Mouse (Mus musculus) embryonic stem cell, embryonic (primary cell): ENCODE data around the gene Slc6a6.

Experiments used
- CTCF ChIA-PET, 4 experiments: fragments of 300-600 bp in 2 of 4; fragments of 350-600 bp in 2 of 4; sonication (Branson Sonifier 250); formaldehyde crosslinking; loops; one replicate each; lab custom pipeline; 2022; ENCODE audit warnings: inconsistent platforms in 2 of 4; lab: Charles Lee
- POLR2A ChIA-PET, 4 experiments: fragments of 300-600 bp in 2 of 4; fragments of 350-600 bp in 2 of 4; sonication (Branson Sonifier 250); formaldehyde crosslinking; loops; one replicate each; lab custom pipeline; 2022; ENCODE audit warnings: antibody characterized with exemption in 4 of 4, inconsistent platforms in 1 of 4; lab: Charles Lee

Slc6a6 gene

DNA sequence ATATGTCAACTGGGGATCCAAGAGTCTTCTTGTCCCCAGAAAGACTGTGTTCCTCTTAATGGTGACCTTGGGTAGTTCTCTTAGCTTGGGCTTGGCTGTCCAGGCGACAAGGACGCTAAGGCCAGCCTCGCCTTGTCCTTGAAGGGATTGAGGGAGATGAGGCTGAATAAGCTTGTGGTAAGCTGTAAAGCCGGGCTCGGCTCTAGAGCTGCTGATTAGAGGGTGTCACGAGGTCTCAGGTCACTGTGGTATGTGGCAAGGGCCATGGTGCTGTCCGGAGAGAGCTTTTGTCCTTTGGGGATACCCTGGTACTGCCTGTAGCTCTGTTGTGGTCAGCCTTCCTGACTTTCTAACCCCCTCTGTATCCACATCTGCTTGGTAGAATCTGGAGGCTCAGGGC is 2.0 kb downstream of the Slc6a6 start:
- POLR2A ChIA-PET, result interaction anchor here in 3 of 4 experiments (0.5 to 5.1 kb wide), 25 partner anchors 9 to 1099 kb away, joined by 3 to 133 read pairs (median 10); no protein-coding TSS in a partner anchor
- CTCF ChIA-PET, result interaction anchor here in 2 of 4 experiments (0.5 to 1.4 kb wide), 3 partner anchors 8 to 44 kb away, joined by 3 read pairs; no protein-coding TSS in a partner anchor

DNA sequence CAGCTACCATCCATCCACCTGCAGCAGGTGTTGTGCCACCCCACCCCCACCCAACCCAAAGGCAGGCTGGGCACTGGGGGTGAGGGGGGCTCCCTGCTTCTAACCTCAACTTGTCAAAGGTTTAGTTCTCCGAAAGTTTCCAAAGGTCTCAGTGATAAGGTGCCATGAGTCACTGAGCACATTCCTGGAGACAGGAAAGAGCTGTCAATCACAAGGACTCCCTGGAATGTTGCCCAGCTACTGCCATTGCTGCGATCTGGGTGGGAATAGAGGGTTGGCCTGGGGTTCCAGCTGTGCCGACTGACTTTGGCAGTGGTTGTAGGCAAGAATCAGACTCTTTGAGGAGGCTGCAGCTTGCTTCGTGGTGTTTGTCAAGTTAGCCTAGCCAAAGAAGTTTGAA is 2.7 kb downstream of the Slc6a6 start:
- POLR2A ChIA-PET, result interaction anchor here in 3 of 4 experiments (0.7 to 5.1 kb wide), 31 partner anchors 8 to 1274 kb away, joined by 3 to 133 read pairs (median 6); no protein-coding TSS in a partner anchor
- CTCF ChIA-PET, result interaction anchor here in 3 of 4 experiments (0.5 to 1.4 kb wide), 4 partner anchors 7 to 114 kb away, joined by 3 to 6 read pairs (median 3); no protein-coding TSS in a partner anchor

DNA sequence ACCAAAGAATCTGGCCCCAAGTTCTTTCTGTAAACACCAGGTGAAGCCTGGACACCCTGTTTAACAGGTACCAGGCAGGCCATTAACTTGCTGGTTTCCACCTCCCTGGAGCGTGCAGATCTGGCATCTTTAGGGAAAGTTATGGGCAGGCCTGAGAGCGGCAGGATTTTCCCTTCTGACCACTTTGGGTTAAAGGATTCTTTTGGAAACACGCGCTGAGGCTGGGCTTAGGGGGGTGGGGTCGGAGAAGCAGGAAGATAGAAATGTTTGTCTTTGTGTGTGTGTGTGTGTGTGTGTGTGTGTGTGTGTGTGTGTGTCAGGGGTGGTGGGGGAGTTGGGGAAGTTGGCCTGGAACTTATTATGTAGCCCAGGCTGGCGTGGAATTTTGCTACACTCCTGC is 4.2 kb downstream of the Slc6a6 start:
- CTCF ChIA-PET, result no interaction called here
- POLR2A ChIA-PET, result interaction anchor here in 2 of 4 experiments (1.5 to 5.1 kb wide), 9 partner anchors 7 to 71 kb away, joined by 3 to 133 read pairs (median 44); no protein-coding TSS in a partner anchor

DNA sequence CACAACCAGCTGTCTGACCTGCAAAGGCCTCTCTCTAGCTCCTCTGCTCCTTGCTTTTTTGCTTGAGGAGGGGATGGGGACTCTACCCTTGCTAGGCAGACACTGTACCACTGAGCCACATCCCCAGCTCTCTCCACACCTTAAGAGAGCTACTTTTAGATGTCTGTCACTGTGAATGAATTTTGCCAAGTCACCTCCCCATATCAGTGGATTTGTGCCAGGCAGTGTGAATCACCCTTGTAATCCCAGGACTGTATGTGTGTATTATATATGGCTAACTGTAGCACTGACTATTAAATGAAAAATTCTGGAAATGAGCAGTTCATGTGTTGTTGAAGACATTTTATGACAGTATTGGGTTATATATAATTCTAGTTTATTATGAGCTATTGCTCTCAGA is 5.4 kb downstream of the Slc6a6 start:
- ChIA-PET CTCF (interaction anchor here in 1 of 4 experiments (1.5 kb wide), 1 partner anchor 21 kb away, joined by 8 read pairs; no protein-coding TSS in a partner anchor), POLR2A (interaction anchor here in 3 of 4 experiments (0.5 to 6.6 kb wide), 21 partner anchors 9 to 1016 kb away, joined by 3 to 91 read pairs (median 11); no protein-coding TSS in a partner anchor)

DNA sequence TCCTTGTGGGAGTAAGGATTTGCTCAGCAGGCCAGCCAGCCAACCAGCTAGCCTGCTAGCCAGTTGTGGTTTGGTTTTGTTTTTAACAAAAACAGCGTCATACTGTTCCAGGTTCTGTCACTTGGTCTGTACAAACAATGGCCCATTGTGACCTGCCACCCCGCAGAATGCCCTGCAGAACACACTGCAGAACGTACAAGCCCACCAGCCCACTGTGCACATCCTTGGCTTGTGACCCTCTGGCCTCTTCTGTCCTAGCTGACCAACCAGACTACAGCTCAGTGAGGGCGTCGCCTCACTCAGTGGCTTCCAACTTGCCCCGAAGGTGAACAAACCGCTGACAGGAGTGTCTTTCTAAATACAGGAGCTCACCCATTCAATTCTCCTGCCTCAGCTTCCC is 6.4 kb downstream of the Slc6a6 start:
- POLR2A ChIA-PET, result interaction anchor here (0.7 to 6.6 kb wide), 33 partner anchors 10 to 110 kb away, joined by 3 to 91 read pairs (median 4); no protein-coding TSS in a partner anchor
- CTCF ChIA-PET, result interaction anchor here in 1 of 4 experiments (1.1 to 1.5 kb wide), 2 partner anchors 16 to 20 kb away, joined by 3 to 8 read pairs; no protein-coding TSS in a partner anchor

DNA sequence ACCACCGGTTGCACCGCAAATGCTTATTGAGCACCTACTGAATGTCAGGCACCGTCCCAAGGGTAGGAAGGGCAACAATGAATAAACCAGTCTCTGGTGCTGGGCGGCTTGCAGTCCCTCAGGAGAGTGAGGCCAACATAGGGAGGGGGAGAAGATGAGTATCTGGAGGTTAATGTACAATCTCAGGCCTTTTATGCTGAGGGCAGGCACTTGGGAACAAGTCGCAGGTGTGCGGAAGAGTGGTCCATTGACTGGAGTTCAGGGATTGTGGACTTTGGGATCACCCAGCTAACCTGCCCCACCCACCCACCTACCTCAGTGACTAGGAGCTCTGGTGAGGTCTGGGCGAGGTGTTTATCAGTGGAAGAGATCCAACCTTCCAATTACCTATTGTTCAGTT is 6.8 kb downstream of the Slc6a6 start:
- POLR2A ChIA-PET, result interaction anchor here in 3 of 4 experiments (0.9 to 6.6 kb wide), 34 partner anchors 10 to 110 kb away, joined by 3 to 91 read pairs (median 4); no protein-coding TSS in a partner anchor

DNA sequence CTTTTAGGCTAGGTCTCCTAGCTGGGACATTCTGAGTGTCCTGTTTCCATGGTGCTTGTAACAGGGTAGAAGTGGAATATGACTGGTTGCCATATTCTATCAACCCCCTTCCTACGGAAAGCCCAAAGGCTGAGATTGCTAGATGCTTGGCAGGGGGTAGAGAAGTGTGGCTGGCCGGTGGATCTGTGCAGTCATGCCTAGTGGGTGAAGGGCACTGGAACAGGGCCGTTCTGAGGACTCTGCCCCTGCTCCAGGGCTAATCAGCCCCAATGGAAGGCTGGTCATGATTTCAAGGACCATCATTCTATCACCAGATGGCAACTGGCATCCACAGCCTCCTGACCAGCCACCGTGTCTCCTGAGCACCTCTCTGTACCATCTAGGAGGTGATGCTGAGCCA is 7.7 kb downstream of the Slc6a6 start:
- ChIA-PET POLR2A (interaction anchor here in 3 of 4 experiments (1.0 to 6.7 kb wide), 18 partner anchors 6 to 75 kb away, joined by 3 to 91 read pairs (median 8); partner anchors contain the start of gene Slc6a6 (in 1 of the 3)), CTCF (no interaction called here)

More for the DNA sequence above, 6.8 kb downstream of the Slc6a6 start:
- CTCF ChIA-PET, result interaction anchor here in 1 of 4 experiments (1.1 kb wide), 1 partner anchor 15 kb away, joined by 3 read pairs; no protein-coding TSS in a partner anchor

DNA sequence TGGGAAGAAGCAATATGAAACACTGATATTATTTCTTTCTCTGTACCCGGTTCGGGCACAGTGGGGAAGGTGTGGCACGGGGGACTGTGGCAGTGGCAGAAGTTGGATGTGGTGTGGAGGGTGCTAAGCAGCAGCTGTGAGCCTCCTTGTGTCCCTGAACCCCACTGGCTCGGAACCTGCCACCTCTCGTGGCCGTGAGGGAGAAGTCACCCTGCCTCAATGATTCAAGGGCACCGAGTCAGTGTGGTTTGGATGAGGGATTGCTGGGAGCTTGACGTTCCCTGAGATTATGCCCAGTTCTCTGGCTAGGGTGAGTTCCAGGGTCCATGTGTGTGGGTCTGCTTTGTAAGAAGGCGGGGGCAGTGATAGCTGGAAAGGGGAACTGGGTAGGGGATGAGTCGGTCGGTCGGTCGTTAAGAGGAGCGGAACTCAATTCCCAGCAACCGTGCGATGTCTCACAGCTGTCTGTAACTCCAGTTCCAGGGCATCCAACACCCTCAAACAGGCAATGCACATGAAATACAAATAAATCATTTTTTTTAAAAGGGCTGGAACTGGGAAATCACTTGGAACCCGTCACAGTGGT is 9.5 kb downstream of the Slc6a6 start:
- POLR2A ChIA-PET, result interaction anchor here in 3 of 4 experiments (0.6 to 6.7 kb wide), 17 partner anchors 8 to 167 kb away, joined by 3 to 91 read pairs (median 5); partner anchors contain the start of gene Slc6a6 (in 2 of the 3)
- CTCF ChIA-PET, result interaction anchor here in 2 of 4 experiments (0.6 kb wide), 2 partner anchors 7 to 11 kb away, joined by 3 read pairs; no protein-coding TSS in a partner anchor

DNA sequence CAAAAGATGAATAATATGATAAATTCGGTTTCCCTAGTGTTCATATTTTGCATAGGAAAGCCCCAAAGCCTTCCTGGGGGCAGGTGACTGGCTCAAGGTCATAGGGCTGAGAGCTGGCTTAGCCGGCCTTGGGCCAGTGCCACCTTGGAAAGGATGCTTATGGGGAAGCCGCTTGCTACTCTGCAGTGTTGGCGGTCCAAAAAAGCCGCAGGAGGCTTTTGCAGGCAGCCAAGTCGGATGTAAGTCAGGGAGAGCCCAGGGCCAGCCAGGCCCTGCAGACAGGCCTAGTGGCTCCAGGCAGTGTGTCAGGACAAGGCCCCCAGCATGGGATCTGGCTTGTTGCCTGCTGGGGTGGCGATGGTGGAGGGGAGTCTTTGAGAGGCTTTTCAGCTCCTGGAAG is 10.8 kb downstream of the Slc6a6 start:
- CTCF ChIA-PET, result interaction anchor here in 1 of 4 experiments (1.0 kb wide), 1 partner anchor 12 kb away, joined by 5 read pairs; no protein-coding TSS in a partner anchor
- POLR2A ChIA-PET, result interaction anchor here in 3 of 4 experiments (1.0 to 6.7 kb wide), 10 partner anchors 8 to 24 kb away, joined by 3 to 91 read pairs (median 7); partner anchors contain the start of gene Slc6a6 (in 2 of the 3)

DNA sequence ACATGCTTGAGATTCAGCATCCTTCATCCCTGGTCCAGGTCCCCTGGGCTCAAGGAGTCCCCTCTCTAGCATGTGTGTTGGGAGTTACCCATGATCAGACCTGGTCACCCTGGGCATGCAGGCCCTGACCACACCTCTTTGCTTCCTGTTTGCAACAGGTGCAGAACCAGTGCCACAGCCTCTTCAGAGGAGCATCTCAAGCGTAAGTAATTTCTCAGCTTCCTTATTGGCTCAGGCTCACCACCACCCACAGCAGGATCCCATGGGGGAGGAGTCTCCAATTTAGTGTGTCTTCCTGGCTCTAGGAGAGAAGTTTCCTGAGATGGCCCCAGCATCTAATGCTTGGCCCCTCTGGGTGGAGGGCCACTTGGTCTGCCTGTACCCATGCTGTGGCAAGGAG is 15.0 kb downstream of the Slc6a6 start:
- ChIA-PET POLR2A (interaction anchor here in 2 of 4 experiments (0.8 to 17.1 kb wide), 10 partner anchors 7 to 37 kb away, joined by 3 to 249 read pairs (median 58); partner anchors contain the start of gene Slc6a6 (in 2 of the 2)), CTCF (no interaction called here)

DNA sequence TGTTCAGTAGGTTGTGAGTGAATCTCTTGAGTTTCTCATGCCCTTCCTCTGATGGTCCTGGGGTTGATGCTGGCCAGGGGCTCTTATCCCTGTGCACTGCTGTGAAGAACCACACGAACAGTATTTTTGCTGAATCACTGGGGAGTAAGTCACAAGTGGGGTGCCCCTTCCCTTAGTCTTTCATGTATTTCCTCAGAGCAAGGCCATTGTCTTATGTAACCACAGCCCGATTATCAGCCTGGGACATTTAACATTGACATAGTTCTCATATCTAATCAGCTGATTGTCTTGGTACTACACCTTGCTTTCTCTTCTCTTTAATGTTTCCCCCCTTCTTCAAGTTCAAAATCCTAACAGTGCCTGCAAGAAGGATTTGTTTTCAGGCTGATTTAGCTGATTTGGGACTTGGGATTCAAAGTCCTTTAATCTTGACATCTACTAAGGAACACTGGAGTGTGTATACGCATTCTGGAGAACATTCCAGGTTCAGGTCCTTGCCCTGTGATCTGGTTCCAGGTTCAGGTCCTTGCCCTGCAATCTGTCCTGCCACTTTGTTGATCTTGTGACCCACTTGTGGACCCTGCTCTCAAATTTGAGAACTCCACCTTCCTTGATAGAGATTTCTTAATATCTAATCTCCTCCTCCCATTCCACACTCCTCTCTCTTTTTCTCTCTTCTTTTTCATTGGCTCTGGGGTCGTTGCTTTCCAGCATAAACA is 15.8 kb downstream of the Slc6a6 start:
- ChIA-PET POLR2A (interaction anchor here (0.7 to 17.1 kb wide), 19 partner anchors 8 to 1023 kb away, joined by 3 to 249 read pairs (median 9); partner anchors contain the start of gene Slc6a6 (in 3 of the 4)), CTCF (no interaction called here)

DNA sequence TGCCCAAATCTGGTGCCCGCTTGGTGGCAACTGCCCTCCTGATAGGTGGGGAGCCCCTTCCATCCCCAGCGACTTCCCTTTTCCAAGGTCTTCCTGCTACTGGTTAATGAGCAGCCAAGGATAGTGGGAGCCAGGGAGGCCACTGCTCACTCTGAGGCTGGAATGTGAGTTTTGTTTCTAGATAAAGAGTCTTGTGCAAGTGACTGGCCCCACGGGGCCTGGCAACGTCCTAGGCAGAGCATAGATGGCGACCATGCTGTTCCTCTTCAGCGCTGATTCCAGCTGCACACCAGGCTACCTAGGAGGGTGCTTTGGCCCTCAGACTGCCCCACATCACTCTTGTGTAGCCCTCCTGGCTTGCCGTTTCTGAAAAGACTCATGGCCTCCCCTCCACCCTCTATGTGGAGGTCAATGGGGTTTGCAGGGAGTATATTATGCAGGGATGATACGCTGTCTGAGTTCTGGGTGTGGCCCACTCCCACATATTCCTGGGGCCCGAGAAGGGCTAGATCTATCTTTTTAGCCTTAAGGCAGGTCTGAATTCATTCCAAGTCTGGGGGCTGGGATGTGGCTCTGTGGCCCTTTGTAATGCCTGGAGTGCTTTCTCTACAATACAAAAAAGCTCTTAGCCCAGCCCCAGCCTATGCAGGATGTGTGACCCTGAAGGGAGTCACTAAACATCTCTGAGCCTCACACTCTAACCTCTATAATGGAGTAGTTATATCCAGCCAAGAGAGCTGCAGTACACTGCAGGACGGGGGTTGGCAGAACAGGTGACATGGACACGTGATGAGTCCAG is 17.2 kb downstream of the Slc6a6 start:
- POLR2A ChIA-PET, result interaction anchor here (0.5 to 17.1 kb wide), 39 partner anchors 9 to 394 kb away, joined by 3 to 249 read pairs (median 6); partner anchors contain the start of genes Slc6a6 (in 3 of the 4), Chchd4 (in 1 of the 4) and Tmem43 (in 1 of the 4)
- CTCF ChIA-PET, result interaction anchor here in 3 of 4 experiments (0.6 to 1.5 kb wide), 4 partner anchors 10 to 146 kb away, joined by 3 to 4 read pairs (median 3); no protein-coding TSS in a partner anchor

DNA sequence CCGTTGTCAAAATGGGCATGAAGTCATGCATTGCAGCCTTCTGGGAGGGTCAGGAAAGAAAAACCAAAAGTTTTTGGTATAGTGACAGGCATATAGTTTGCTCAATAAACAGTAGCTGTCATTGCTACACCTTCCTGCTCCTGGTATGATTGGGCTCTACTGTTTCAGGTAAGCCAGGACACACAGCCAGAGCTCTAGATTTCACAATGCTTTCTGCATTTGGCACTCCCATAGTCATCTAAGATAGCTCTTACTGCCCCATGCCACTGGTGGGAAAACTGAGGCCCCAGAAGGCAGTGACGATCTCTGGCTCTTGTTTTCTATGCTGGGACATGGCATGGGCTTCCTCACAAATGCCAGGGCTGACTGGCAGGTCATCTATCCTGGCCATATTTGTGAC is 19.6 kb downstream of the Slc6a6 start:
- ChIA-PET CTCF (interaction anchor here in 1 of 4 experiments (1.5 kb wide), 1 partner anchor 37 kb away, joined by 4 read pairs; no protein-coding TSS in a partner anchor), POLR2A (interaction anchor here (0.5 to 17.1 kb wide), 22 partner anchors 8 to 127 kb away, joined by 3 to 249 read pairs (median 5); partner anchors contain the start of gene Slc6a6 (in 2 of the 4))

DNA sequence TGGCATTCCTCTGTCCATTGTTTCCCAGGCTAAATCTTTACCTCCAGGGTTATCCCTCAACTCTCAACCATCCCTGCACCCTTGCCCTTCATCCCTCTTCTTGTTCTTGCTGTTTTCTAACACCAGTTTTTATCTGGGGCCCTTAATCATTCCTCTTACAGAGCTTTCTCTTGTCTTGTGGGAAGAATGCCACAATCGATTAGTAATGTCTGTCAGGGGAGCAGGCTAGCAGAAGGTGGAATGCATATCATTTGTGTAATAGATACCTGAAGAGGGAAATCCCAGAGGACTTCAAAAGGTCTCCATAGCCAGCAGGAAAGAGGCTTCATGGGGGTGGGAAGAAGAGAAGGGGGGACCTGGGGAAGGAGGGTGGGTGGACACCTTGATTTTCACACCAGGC is 20.6 kb downstream of the Slc6a6 start:
- CTCF ChIA-PET, result interaction anchor here in 3 of 4 experiments (0.6 to 1.5 kb wide), 7 partner anchors 8 to 232 kb away, joined by 3 to 5 read pairs (median 4); no protein-coding TSS in a partner anchor
- POLR2A ChIA-PET, result interaction anchor here in 3 of 4 experiments (0.6 to 17.1 kb wide), 23 partner anchors 7 to 128 kb away, joined by 3 to 249 read pairs (median 6); partner anchors contain the start of gene Slc6a6 (in 2 of the 3)

DNA sequence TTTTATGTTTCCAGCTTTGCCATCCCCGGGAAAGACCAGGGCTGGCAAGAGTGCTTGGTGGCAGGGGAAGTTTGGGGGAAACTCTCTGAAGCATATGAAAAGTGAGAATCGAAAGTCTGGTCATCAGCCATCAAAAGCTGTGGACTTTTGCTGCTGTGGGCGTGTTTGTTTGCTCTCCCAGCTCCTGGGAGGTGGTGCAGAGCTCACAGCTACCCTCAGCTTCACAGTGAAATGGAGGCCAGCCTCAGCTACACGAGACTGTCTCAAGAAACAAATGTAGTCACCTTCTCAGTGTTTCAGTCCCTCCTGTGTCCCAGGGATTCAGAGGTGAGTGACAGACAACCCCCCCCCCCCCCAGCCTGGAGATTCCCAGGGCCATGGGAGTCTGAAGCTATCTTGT is 21.8 kb downstream of the Slc6a6 start:
- CTCF ChIA-PET, result interaction anchor here in 3 of 4 experiments (0.7 to 1.7 kb wide), 5 partner anchors 11 to 267 kb away, joined by 3 to 6 read pairs (median 5); no protein-coding TSS in a partner anchor
- POLR2A ChIA-PET, result interaction anchor here in 3 of 4 experiments (0.6 to 17.1 kb wide), 37 partner anchors 8 to 1208 kb away, joined by 3 to 249 read pairs (median 5); partner anchors contain the start of gene Slc6a6 (in 3 of the 3)

DNA sequence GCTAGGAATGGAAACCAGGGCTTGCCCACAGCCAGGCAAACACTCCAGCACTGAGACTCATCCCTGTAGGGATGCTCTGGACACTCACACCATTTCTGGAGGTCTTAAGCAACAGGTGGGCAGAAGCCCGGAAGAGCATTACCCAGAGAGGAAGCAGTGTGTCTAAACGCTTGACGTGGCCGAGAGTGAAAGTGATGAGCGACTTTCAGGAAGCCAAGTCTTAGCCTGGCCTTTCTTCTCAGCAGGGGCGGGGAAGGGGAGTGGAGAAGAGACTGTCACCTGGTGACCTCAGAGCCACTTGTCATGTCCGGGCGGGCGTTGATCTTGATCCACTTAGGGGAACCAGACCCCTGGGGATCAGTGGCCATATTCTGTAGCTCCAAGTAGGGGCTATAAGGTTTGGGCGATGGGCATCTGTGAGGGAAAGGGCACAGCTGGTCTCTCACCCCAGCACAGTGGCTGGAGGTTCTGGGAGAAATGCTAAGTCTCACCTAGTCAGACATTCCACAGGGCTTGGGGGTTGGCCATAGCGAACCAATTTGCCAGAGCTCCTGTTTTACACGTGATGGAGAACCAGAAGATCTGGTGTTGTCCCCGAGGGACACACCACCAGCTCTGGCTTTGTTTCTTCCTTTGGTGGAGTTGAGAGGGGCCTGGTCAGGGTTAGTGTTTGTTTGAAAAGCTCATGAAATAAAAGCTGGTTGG is 22.4 kb downstream of the Slc6a6 start:
- CTCF ChIA-PET, result interaction anchor here in 2 of 4 experiments (0.9 to 1.7 kb wide), 6 partner anchors 11 to 45 kb away, joined by 3 to 6 read pairs (median 5); no protein-coding TSS in a partner anchor
- POLR2A ChIA-PET, result interaction anchor here in 3 of 4 experiments (0.5 to 17.1 kb wide), 42 partner anchors 8 to 1209 kb away, joined by 3 to 249 read pairs (median 5); partner anchors contain the start of gene Slc6a6 (in 3 of the 3)
